Comparison of ENCODE assay signal across 24 mouse cellular contexts in genomic region chr17:62178612-62179210, GRCm38 (mm10).
A peak's percentile ranks its signal among the peaks of the same experiment; 100 is the strongest.
DNase-seq lines count a peak whose midpoint lies in the region; ATAC-seq and TF ChIP-seq lines count a peak whose summit lies in the region.
"Had no signal": no experiment of that assay in that cellular context is flagged by ENCODE, and none has a peak within 500 bp of the region (broad histone marks: within the 10 kb centered on the region; RNA-seq: fewer than 3 reads in every experiment).

No protein-coding gene starts in this region.

- no peaks in the 10 kb centered on the region for H3K27me3 ChIP-seq in midbrain, embryonic 10.5 days (ENCODE audit: low read depth, poor library complexity, severe bottlenecking)
- no peaks in the 10 kb centered on the region for H3K27me3 ChIP-seq in midbrain, postnatal 0 days (ENCODE audit: insufficient read depth, low read length)
- H3K27me3 ChIP-seq in midbrain, embryonic 12.5 days: no peaks in the 10 kb centered on the region
- no peaks in the 10 kb centered on the region for H3K27me3 ChIP-seq in midbrain, embryonic 16.5 days (ENCODE audit: control insufficient read depth, insufficient read depth, low read depth, low read length)
- H3K27me3 ChIP-seq in midbrain, embryonic 13.5 days: no peaks in the 10 kb centered on the region
- H3K27me3 ChIP-seq: embryonic facial prominence, embryonic 13.5 days; embryonic facial prominence, embryonic 15.5 days; forebrain, embryonic 12.5 days; forebrain, embryonic 15.5 days had no signal

- no peak for TF ChIP-seq CTCF in midbrain, postnatal 0 days (IDR thresholded peaks at IDR 0.05)

- WGBS in midbrain, embryonic 10.5 days: 72% methylated on average over 2 of the region's 2 CpGs
- 39% methylated on average over 2 of the region's 2 CpGs for WGBS in midbrain, postnatal 0 days
- WGBS in midbrain, embryonic 12.5 days: 41% methylated on average over 2 of the region's 2 CpGs
- WGBS in midbrain, embryonic 16.5 days: 24% methylated on average over 2 of the region's 2 CpGs
- 29% methylated on average over 2 of the region's 2 CpGs for WGBS in midbrain, embryonic 13.5 days

- H3K36me3 ChIP-seq in midbrain, embryonic 10.5 days: no peaks in the 10 kb centered on the region
- no peaks in the 10 kb centered on the region for H3K36me3 ChIP-seq in midbrain, postnatal 0 days (ENCODE audit: insufficient read depth, low read length)
- H3K36me3 ChIP-seq in midbrain, embryonic 12.5 days: no peaks in the 10 kb centered on the region
- H3K36me3 ChIP-seq in midbrain, embryonic 16.5 days (ENCODE audit: control insufficient read depth, insufficient read depth, low read length): no peaks in the 10 kb centered on the region
- no peaks in the 10 kb centered on the region for H3K36me3 ChIP-seq in midbrain, embryonic 13.5 days
- H3K36me3 ChIP-seq: embryonic facial prominence, embryonic 13.5 days; embryonic facial prominence, embryonic 15.5 days; forebrain, embryonic 10.5 days; forebrain, embryonic 12.5 days; forebrain, embryonic 15.5 days had no signal

- peaks cover 8% of the 10 kb centered on the region for H3K4me1 ChIP-seq in midbrain, embryonic 10.5 days
- no peaks in the 10 kb centered on the region for H3K4me1 ChIP-seq in midbrain, postnatal 0 days (ENCODE audit: insufficient read depth, low read length)
- H3K4me1 ChIP-seq in midbrain, embryonic 12.5 days: peaks cover 2% of the 10 kb centered on the region; the same call in 1 of the 2 replicates
- no peaks in the 10 kb centered on the region for H3K4me1 ChIP-seq in midbrain, embryonic 16.5 days (ENCODE audit: control insufficient read depth, insufficient read depth, low read length)
- peaks cover 7% of the 10 kb centered on the region for H3K4me1 ChIP-seq in midbrain, embryonic 13.5 days (replicated peaks)
- H3K4me1 ChIP-seq: embryonic facial prominence, embryonic 13.5 days; embryonic facial prominence, embryonic 15.5 days; forebrain, embryonic 15.5 days had no signal

- H3K9me3 ChIP-seq in midbrain, embryonic 10.5 days (replicated peaks): no peaks in the 10 kb centered on the region
- no peaks in the 10 kb centered on the region for H3K9me3 ChIP-seq in midbrain, postnatal 0 days (ENCODE audit: low read length)
- no peaks in the 10 kb centered on the region for H3K9me3 ChIP-seq in midbrain, embryonic 12.5 days
- H3K9me3 ChIP-seq in midbrain, embryonic 16.5 days (replicated peaks; ENCODE audit: control insufficient read depth, low read length, poor library complexity, severe bottlenecking): no peaks in the 10 kb centered on the region
- no peaks in the 10 kb centered on the region for H3K9me3 ChIP-seq in midbrain, embryonic 13.5 days
- H3K9me3 ChIP-seq: embryonic facial prominence, embryonic 13.5 days; embryonic facial prominence, embryonic 15.5 days; forebrain, embryonic 10.5 days; forebrain, embryonic 12.5 days; forebrain, embryonic 15.5 days had no signal

- H3K9ac ChIP-seq in midbrain, postnatal 0 days (replicated peaks; ENCODE audit: low read length, poor library complexity, severe bottlenecking): no peak overlapping the region
- H3K9ac ChIP-seq in midbrain, embryonic 12.5 days (replicated peaks): no peak overlapping the region
- no peak overlapping the region for H3K9ac ChIP-seq in midbrain, embryonic 16.5 days (ENCODE audit: low read depth, low read length)
- no peak overlapping the region for H3K9ac ChIP-seq in midbrain, embryonic 13.5 days (replicated peaks)
- H3K9ac ChIP-seq: embryonic facial prominence, embryonic 13.5 days; embryonic facial prominence, embryonic 15.5 days; forebrain, embryonic 12.5 days; forebrain, embryonic 15.5 days; forebrain, postnatal 0 days had no signal

- no peak for DNase-seq in midbrain, embryonic 10.5 days (ENCODE audit: low spot score)
- no peak for DNase-seq in midbrain, postnatal 0 days (ENCODE audit: low spot score)
- no peak for DNase-seq in adrenal gland, postnatal 14 days
- no peak for DNase-seq in heart, adult 9 months (ENCODE audit: low spot score in 2 of 2)
- DNase-seq: adrenal gland, adult 2 months; adrenal gland, postnatal 10 days; adrenal gland, postnatal 36 days; cerebellum, adult 11 months; cerebellum, adult 18-20 months; cerebellum, adult 8-10 months; cerebellum, adult 9-11 months; cerebellum, postnatal 14 days; cerebellum, postnatal 36 days; embryo, embryonic 11 days; forebrain, postnatal 0 days had no signal

- H3K27ac ChIP-seq in midbrain, embryonic 10.5 days (replicated peaks): peak overlapping the region; percentile 38
- no peak overlapping the region for H3K27ac ChIP-seq in midbrain, postnatal 0 days (ENCODE audit: low read depth, low read length)
- H3K27ac ChIP-seq in midbrain, embryonic 12.5 days (replicated peaks): no peak overlapping the region
- H3K27ac ChIP-seq in midbrain, embryonic 16.5 days (ENCODE audit: low read length): no peak overlapping the region
- H3K27ac ChIP-seq in midbrain, embryonic 13.5 days: no peak overlapping the region
- H3K27ac ChIP-seq: embryonic facial prominence, embryonic 13.5 days; embryonic facial prominence, embryonic 15.5 days; forebrain, embryonic 10.5 days; forebrain, embryonic 12.5 days; forebrain, embryonic 15.5 days had no signal

- no peak; the same call in 1 of the 2 replicates for ATAC-seq in midbrain, postnatal 0 days (ENCODE audit: low FRiP score)
- peak; percentile 80 for ATAC-seq in midbrain, embryonic 12.5 days (ENCODE audit: low FRiP score, low read depth)
- no peak for ATAC-seq in midbrain, embryonic 16.5 days
- peak; percentile 73 for ATAC-seq in midbrain, embryonic 13.5 days
- ATAC-seq: forebrain, embryonic 15.5 days; forebrain, postnatal 0 days had no signal

- no peak overlapping the region for H3K4me3 ChIP-seq in midbrain, embryonic 10.5 days
- no peak overlapping the region for H3K4me3 ChIP-seq in midbrain, postnatal 0 days (ENCODE audit: low read depth, low read length)
- H3K4me3 ChIP-seq in midbrain, embryonic 12.5 days: no peak overlapping the region
- H3K4me3 ChIP-seq in midbrain, embryonic 16.5 days (ENCODE audit: low read depth, low read length): no peak overlapping the region
- H3K4me3 ChIP-seq in midbrain, embryonic 13.5 days (replicated peaks): no peak overlapping the region
- H3K4me3 ChIP-seq: embryonic facial prominence, embryonic 13.5 days; embryonic facial prominence, embryonic 15.5 days; erythroblast, embryonic 14.5 days; forebrain, embryonic 10.5 days; forebrain, embryonic 12.5 days; forebrain, embryonic 15.5 days had no signal

- no peak overlapping the region for H3K4me2 ChIP-seq in midbrain, postnatal 0 days (ENCODE audit: low read depth, low read length, poor library complexity, severe bottlenecking)
- no peak overlapping the region for H3K4me2 ChIP-seq in midbrain, embryonic 12.5 days (replicated peaks)
- no peak overlapping the region for H3K4me2 ChIP-seq in midbrain, embryonic 16.5 days (ENCODE audit: low read length)
- H3K4me2 ChIP-seq in midbrain, embryonic 13.5 days (replicated peaks): no peak overlapping the region
- H3K4me2 ChIP-seq: embryonic facial prominence, embryonic 13.5 days; embryonic facial prominence, embryonic 15.5 days; forebrain, embryonic 12.5 days; forebrain, embryonic 15.5 days had no signal

Comparison
In these comparisons a context has a peak if more than half of its experiments do, and no peak if none do; other contexts are left out.
1. ATAC-seq: peak in midbrain, embryonic 12.5 days (single experiment) and midbrain, embryonic 13.5 days (single experiment); none in midbrain, postnatal 0 days (single experiment) and midbrain, embryonic 16.5 days (single experiment).